Mouse (Mus musculus) liver, postnatal 0 days (tissue): Measurements from ENCODE around the gene Klk1b8. TPM values are rescaled to one million over a fixed set of nuclear protein-coding genes. Genes with fewer than 3 reads are reported as not detected.
"Not testable (repeated sequence)": the region's sequence is repeated elsewhere in the genome, so short reads cannot be mapped to it uniquely, and the experiment has no call there.

Source experiments
- ATAC-seq: fragments of 200-750 bp; cut with Nextera tagmentation; 2 replicates; pipeline ENCODE4 v1.8.0; 2017; ENCODE audit warnings: mild to moderate bottlenecking, moderate library complexity
- DNase-seq: peaks from one replicate; pipeline ENCODE4 v3.0.0-alpha.2; 2016
- H3K27ac ChIP-seq: fragments of 300-500 bp; sonication (generic); 2 replicates; pipeline ENCODE4 v1.5.1; 2014; ENCODE audit warnings: antibody characterized with exemption, moderate library complexity, mild to moderate bottlenecking, low read depth
- H3K27me3 ChIP-seq: fragments of 300-500 bp; sonication (generic); 2 replicates; pipeline ENCODE4 v1.6.1; 2014; ENCODE audit warnings: low read length, control low read depth, mixed read lengths; ENCODE audit not compliant: insufficient read depth
- H3K36me3 ChIP-seq: fragments of 300-500 bp; sonication (generic); replicated peaks from 2 replicates; pipeline ENCODE4 v1.6.1; 2014; ENCODE audit warnings: mild to moderate bottlenecking, control low read depth, low read length, moderate library complexity, mixed read lengths; ENCODE audit not compliant: insufficient read depth
- H3K4me1 ChIP-seq: fragments of 300-500 bp; sonication (generic); 2 replicates; pipeline ENCODE4 v1.6.1; 2014; ENCODE audit warnings: antibody characterized with exemption, mild to moderate bottlenecking, control low read depth; ENCODE audit not compliant: insufficient read depth
- H3K4me2 ChIP-seq: fragments of 300-500 bp; sonication (generic); 2 replicates; pipeline ENCODE4 v1.6.1; 2014; ENCODE audit warnings: low read depth, mild to moderate bottlenecking, low read length, moderate library complexity, mixed read lengths
- H3K4me3 ChIP-seq: fragments of 300-500 bp; sonication (generic); 2 replicates; pipeline ENCODE4 v1.5.1; 2014; ENCODE audit warnings: low read depth, low read length
- H3K9ac ChIP-seq: fragments of 300-500 bp; sonication (generic); replicated peaks from 2 replicates; pipeline ENCODE4 v1.6.1; 2014; ENCODE audit warnings: mild to moderate bottlenecking, moderate library complexity
- H3K9me3 ChIP-seq: fragments of 300-500 bp; sonication (generic); 2 replicates; pipeline ENCODE4 v1.6.1; 2016; ENCODE audit warnings: mild to moderate bottlenecking, control low read depth, low read length, mixed read lengths
- CTCF ChIP-seq: sonication (generic); IDR thresholded peaks from 2 replicates; pipeline ENCODE4 v1.5.1; 2016; ENCODE audit warnings: antibody characterized with exemption, low read depth
- EP300 ChIP-seq: IDR thresholded peaks from 2 replicates; pipeline ENCODE4 v1.6.1; 2016; ENCODE audit warnings: antibody characterized with exemption, low read depth, mild to moderate bottlenecking
- WGBS: fragments of 180-500 bp; shearing (Covaris S2); extraction: QIAGEN DNeasy Blood & Tissue Kit; methylation state at CpG from one replicate; pipeline ENCODE4 v1.1.7; 2014; ENCODE audit not compliant: insufficient replicate concordance; 5-methylcytosine and 5-hydroxymethylcytosine counted together
- polyA plus RNA-seq: library from polyadenylated mRNA; unstranded; fragments of >200 nt; fragmentation: Nextera tagmentation; extraction: Ambion mirVana; gene quantifications from 2 replicates; pipeline ENCODE4 v1.2.1, GENCODE M21; 2015

Klk1b8 gene
- polyA plus RNA-seq, 1 experiment from 2014 or later = not detected

GRCm38 (mm10) chr7:43985657-43986056, 35.2 kb downstream of the Klk1b8 start:
- no peaks in the 10 kb centered on the region for H3K36me3 ChIP-seq
- no peak overlapping the region for H3K9ac ChIP-seq
- TF ChIP-seq CTCF (no peak), EP300 (no peak)

GRCm38 (mm10) chr7:43994821-43995220, 44.4 kb downstream of the Klk1b8 start:
- 44% methylated on average over 1 of the region's 1 CpGs for WGBS
- H3K36me3 ChIP-seq, H3K27me3 ChIP-seq, H3K4me2 ChIP-seq, H3K4me1 ChIP-seq, H3K4me3 ChIP-seq, H3K9ac ChIP-seq, ATAC-seq, H3K9me3 ChIP-seq, DNase-seq, H3K27ac ChIP-seq: not testable (repeated sequence)

More at GRCm38 (mm10) chr7:43985657-43986056, 35.2 kb downstream of the Klk1b8 start:
- Histone ChIP-seq H3K4me3 (no peak overlapping the region), H3K9me3 (no peaks in the 10 kb centered on the region), H3K4me1 (no peaks in the 10 kb centered on the region), H3K27ac (no peak overlapping the region), H3K27me3 (no peaks in the 10 kb centered on the region), H3K4me2 (no peak overlapping the region)
- DNase-seq = no peak
- ATAC-seq = no peak

GRCm38 (mm10) chr7:43995577-43995976, 45.1 kb downstream of the Klk1b8 start, which contains the start of gene Klk1b11:
Klk1b11 (plus strand) TSS chr7:43995877.
- not testable (repeated sequence) for H3K9me3 ChIP-seq, H3K4me1 ChIP-seq, H3K36me3 ChIP-seq, DNase-seq, H3K4me3 ChIP-seq, H3K9ac ChIP-seq, ATAC-seq, H3K4me2 ChIP-seq, H3K27me3 ChIP-seq, H3K27ac ChIP-seq
- WGBS = 74% methylated on average over 4 of the region's 4 CpGs

Other genes with a start within 250 kb of the Klk1b8 start
- gene Klk13, start 238.1 kb upstream of the Klk1b8 start, polyA plus RNA-seq = not detected in 2 replicates
- gene Klk12, start 181.8 kb upstream of the Klk1b8 start, polyA plus RNA-seq = not detected in 2 replicates
- not detected in 2 replicates for gene Klk11, start 176.1 kb upstream of the Klk1b8 start, polyA plus RNA-seq
- gene Klk10, start 169.6 kb upstream of the Klk1b8 start, polyA plus RNA-seq = not detected in 2 replicates
- gene Klk9, start 158.8 kb upstream of the Klk1b8 start, polyA plus RNA-seq = not detected in 2 replicates
- gene Klk8, start 153.1 kb upstream of the Klk1b8 start, polyA plus RNA-seq = 2.2 and 3.2 TPM in 2 replicates
- not detected in 2 replicates for gene Klk7, start 139.4 kb upstream of the Klk1b8 start, polyA plus RNA-seq
- gene Klk6, start 126.2 kb upstream of the Klk1b8 start, polyA plus RNA-seq = not detected in 2 replicates
- not detected in 2 replicates for gene Klk5, start 108.7 kb upstream of the Klk1b8 start, polyA plus RNA-seq
- gene Klk4, start 69.5 kb upstream of the Klk1b8 start, polyA plus RNA-seq = not detected in 2 replicates
- not detected in 2 replicates for gene Klk15, start 16.9 kb upstream of the Klk1b8 start, polyA plus RNA-seq
- not detected in 2 replicates for gene Klk1b1, start 16.1 kb downstream of the Klk1b8 start, polyA plus RNA-seq
- gene Klk1b9, start 25.4 kb downstream of the Klk1b8 start, polyA plus RNA-seq = not detected in 2 replicates
- not detected in 2 replicates for gene Klk1b11, start 45.2 kb downstream of the Klk1b8 start, polyA plus RNA-seq
- gene Klk1b26, start 61.5 kb downstream of the Klk1b8 start, polyA plus RNA-seq = not detected in 2 replicates
- not detected in 2 replicates for gene Klk1b27, start 101.6 kb downstream of the Klk1b8 start, polyA plus RNA-seq
- not detected in 2 replicates for gene Klk1b21, start 151.7 kb downstream of the Klk1b8 start, polyA plus RNA-seq
- gene Klk1b22, start 162.0 kb downstream of the Klk1b8 start, polyA plus RNA-seq = not detected in 2 replicates
- gene Klk1b16, start 186.1 kb downstream of the Klk1b8 start, polyA plus RNA-seq = not detected in 2 replicates
- not detected in 2 replicates for gene Klk1b24, start 237.6 kb downstream of the Klk1b8 start, polyA plus RNA-seq
- gene Klk1b3, start 247.5 kb downstream of the Klk1b8 start, polyA plus RNA-seq = not detected in 2 replicates